Mouse (Mus musculus) cerebellum, adult 2 months (tissue): ENCODE measurements around the gene Shank1.

ENCODE experiments used
- CTCF ChIP-seq: fragments of 200-500 bp; IDR thresholded peaks from 2 replicates; pipeline ENCODE4 v1.5.1; 2011; ENCODE audit warnings: low read depth, mild to moderate bottlenecking, control low read depth, low read length, moderate library complexity, borderline replicate concordance; ENCODE audit not compliant: insufficient read depth
- POLR2A ChIP-seq: fragments of 200-500 bp; IDR thresholded peaks from 2 replicates; pipeline ENCODE4 v1.6.1; 2011; ENCODE audit warnings: low read length, control low read depth, borderline replicate concordance; ENCODE audit not compliant: insufficient read depth

GRCm38 (mm10) chr7:44281586-44281985 is 28.5 kb upstream of the Shank1 start:
- TF ChIP-seq CTCF (no peak), POLR2A (no peak)
